Mouse (Mus musculus) neural tube, embryonic 10.5 days (tissue): Measurements from ENCODE around the gene Orai2.
A peak's percentile ranks its signal among the peaks of the same experiment; 100 is the strongest.
"Not testable (repeated sequence)": the region's sequence is repeated elsewhere in the genome, so short reads cannot be mapped to it uniquely, and the experiment has no call there.

Source experiments
- DNase-seq: peaks from one replicate; pipeline ENCODE4 v3.0.0-alpha.2; 2017; ENCODE audit warnings: low spot score; ENCODE audit errors: extremely low spot score

The Orai2 gene

GRCm38 (mm10) chr5:136170512-136171362 is at the start of gene Orai2:
Orai2 (minus strand) TSS chr5:136170713.
- DNase-seq: peak; percentile 89

GRCm38 (mm10) chr5:136218585-136218984 is 48.1 kb upstream of the Orai2 start:
- DNase-seq: no peak

DNA sequence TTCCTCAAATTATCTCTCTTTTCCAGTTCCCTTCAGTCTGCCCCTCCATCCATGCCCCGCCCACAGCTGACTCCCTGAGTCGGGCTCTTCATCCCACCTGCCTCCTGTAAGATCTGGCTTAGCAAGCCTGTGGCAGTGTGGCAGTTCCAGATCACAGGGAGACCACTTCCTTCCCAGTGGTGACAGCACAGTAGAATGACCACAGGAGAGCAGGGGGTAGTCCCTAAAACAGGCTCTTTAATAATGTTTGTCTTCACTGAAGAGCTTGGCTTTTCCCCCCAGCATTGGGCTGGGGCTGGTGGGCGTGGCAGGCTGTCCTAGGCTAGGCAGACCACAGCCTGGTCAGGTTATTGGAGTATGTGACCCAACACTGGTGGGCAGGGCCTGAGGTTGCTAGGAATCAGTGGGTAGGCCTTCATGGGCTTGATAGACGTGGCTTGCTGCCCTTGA is 47.4 kb upstream of the Orai2 start:
- DNase-seq: no peak

GRCm38 (mm10) chr5:136217004-136217665 is 46.6 kb upstream of the Orai2 start:
- no peak for DNase-seq

GRCm38 (mm10) chr5:136215958-136216357 is 45.4 kb upstream of the Orai2 start:
- no peak for DNase-seq

- DNase-seq: no peak
These were observed 44.7 kb upstream of the Orai2 start for GRCm38 (mm10) chr5:136215211-136215610.

GRCm38 (mm10) chr5:136213716-136214115 is 43.2 kb upstream of the Orai2 start:
- DNase-seq: no peak

- DNase-seq: no peak
These were observed 42.2 kb upstream of the Orai2 start for GRCm38 (mm10) chr5:136212716-136213115.

DNA sequence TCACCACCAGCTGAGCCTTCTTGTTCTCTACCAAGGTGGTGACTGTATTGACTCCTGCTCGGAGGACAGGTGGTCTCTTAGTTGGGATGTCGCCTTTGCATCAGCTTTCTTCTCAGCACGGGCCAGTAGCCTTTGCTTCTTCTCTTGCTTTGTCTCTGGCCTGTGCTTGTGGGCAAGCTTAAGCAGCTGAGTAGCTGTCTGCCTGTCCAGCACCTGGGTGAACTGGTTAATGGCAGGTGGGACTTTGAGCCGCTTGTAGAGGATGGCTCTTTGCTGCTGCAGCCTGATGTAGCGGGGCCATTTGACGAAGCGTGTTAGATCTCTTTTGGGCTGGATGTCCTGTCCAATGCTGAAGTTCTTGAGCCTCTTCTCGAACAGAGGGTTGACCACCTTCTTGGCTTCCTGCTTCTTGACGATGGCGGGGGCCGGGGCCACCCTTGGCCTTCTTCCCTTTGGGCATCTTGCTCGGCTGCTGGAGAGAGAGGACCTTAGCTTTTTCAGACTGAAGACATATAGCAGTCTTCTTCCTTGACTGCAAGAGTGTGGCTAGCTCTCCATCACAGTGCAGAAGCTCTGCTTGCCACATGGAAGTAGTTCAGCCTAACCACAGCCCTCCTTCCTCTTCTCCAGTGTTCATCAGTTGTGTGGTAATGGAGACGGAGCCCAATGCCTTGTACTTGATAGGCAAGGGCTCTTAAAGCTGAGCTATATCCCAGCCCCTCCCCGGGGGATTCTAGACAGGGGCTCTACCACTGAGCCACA is 41.0 kb upstream of the Orai2 start:
- not testable (repeated sequence) for DNase-seq

DNA sequence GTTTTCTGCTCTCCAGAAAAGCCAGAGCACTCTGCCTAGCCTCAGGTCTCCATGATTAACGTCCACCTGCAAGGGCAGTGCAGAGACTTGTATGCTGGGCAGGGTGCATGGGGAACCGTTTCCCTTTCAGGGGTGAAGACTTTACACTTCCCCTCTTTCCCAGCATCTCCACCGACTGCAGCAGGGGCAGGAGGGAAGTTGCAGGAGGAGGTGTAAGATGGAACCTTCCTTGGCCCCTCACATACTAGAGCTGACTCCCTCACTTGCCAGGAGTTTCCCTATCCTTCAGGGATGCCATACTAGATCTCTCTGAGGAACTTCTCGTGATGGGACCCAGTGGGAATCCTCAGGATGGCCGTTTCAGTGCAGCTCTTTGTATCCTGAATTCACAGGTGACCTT is 40.0 kb upstream of the Orai2 start:
- no peak for DNase-seq

- peak; percentile 74 for DNase-seq
These were observed 31.3 kb upstream of the Orai2 start for GRCm38 (mm10) chr5:136201832-136202231.

- peak; percentile 28 for DNase-seq
These were observed 29.0 kb upstream of the Orai2 start for GRCm38 (mm10) chr5:136199526-136199925.

DNA sequence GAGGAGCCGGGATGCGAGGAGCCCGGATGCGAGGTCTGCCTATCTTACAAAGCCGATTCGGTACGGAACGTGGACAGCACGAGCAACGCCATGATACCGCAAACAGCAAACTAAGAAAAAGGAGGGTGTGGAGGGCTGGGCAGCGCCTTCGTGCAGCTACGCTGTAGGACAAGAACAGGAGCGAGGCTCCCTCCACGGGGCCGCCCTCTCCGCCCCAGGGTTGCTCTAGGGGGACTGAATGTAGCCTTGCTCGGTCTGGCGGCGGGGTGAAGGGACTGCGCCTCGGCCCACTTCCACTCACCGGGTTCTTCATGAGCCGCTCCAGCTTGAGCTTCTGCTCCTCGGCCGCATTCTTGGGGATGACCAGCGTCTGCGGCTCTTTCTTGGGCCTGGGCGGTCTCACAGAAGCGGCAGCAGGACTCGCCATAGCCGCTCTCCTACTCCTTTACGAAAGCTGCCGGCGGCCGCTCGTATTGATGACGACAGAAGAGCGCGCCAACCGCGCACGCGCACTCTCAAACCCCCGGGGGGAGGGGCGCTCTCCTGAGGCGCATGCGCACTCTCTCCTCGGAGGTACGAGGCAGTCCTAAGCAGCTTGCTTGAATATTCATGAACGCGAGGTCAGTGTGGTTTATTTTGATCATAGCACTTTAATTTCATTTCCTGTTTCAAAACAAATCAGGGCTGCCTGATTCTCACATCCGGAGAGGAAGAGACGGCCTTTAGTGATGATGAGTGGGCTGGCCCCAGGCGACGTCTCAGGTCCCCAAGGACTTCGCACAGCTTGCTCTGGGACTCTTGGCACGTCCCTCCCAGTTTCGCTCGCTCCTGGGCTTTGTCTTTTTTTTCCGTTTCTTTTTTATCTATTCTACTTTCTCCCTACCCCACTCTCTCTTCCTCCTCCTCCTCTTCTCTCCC is 28.2 kb upstream of the Orai2 start, which contains the start of gene Prkrip1:
Gene Prkrip1 (minus strand): TSS at position 490 of the 918 bp plus-strand sequence.
- DNase-seq: peak; percentile 97

- no peak for DNase-seq
These were observed 21.4 kb upstream of the Orai2 start for GRCm38 (mm10) chr5:136191870-136192269.

- peak; percentile 24 for DNase-seq
These were observed 16.2 kb upstream of the Orai2 start for GRCm38 (mm10) chr5:136186723-136187122.

DNA sequence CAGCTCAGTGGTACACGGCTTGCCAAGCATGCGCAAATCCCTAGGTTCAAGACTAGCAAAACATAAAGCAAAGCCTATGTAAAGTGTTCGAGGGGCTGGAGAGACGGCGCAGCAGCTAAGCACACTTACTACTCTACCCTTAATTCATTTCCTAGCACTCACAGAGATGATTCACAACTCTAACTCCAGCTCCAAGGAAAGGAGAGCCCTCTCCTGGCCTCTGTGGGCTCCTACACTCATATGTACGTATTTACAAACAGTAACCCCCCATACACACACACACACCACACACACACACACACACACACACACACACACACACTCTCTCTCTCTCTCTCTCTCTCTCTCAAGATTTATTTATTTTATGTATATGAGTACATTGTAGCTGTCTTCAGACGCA is 13.3 kb upstream of the Orai2 start:
- no peak for DNase-seq

- DNase-seq: no peak
These were observed 12.3 kb upstream of the Orai2 start for GRCm38 (mm10) chr5:136182830-136183229.

DNA sequence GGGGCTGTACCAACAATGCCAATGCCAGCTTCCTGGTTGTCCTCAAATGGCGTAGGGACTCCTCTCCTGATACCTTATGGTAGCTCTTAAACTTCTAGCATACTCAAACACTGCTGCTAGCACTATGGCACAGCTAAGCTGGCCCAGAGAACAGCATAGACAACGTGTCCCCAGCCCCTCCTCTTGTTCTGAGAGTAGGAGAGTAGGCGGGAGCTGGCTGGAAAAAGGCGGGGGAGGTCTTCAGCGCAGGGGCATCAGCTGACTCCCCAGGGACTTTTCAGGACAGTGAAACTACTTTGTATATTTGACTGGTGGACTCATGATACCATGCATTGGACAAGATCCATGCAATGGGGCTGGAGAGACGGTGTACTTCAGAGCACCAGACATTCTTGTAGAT is 11.5 kb upstream of the Orai2 start:
- DNase-seq: no peak

DNA sequence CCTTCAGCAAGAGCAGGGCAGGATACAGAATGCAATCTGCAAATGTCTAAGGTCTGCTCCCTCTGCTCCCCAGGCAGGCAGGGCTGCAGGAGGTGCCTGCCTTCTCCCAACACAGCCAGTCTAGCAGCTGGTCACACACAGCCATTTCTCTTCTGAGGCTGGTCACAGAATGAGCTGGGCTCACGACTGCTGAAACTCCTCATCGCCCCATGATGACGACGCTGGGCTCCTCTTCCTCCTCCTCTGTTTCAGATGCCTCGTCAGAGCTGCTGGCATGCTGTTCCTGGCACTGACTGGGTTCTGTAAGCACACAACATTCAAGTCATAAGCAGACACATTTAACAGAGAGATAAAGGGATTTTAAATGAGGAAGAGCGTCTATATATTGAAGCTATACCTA is 10.7 kb upstream of the Orai2 start:
- DNase-seq: no peak

DNA sequence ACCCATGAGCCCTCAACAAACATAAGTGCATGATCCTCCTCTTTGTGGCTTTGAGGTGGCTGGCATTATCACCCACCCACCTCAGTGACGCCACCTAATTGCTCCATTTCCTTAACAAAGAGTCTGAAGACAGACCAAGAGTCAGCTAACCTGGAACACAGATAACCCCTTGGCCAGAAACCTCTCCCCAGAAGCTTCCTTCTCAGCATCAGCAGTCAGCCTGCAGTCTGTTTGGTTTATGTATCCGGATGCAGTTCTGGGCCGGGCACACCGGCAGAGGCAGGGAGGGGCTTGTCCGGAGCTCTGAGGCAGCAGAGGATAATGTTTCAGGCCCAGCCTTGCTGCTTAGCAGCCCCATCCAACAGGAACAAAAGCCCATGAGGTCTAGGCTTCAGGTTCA is 9.1 kb upstream of the Orai2 start:
- DNase-seq: no peak
